Mouse (Mus musculus): ENCODE measurements at regions not wholly inside any gene's neighbourhood (a gene's known extent, or its start where the extent isn't known, plus 50 kb on each side); places are given as distances from the start of the nearest gene placed in this dataset.
A peak's percentile ranks its signal among the peaks of the same experiment; 100 is the strongest.

GRCm38 (mm10) chr15:67460384-67460783, 959.7 kb upstream of the Lrrc6 start:
- DNase-seq: peak; percentile 6

- peak; percentile 38 for DNase-seq
These were observed 933.6 kb upstream of the Lrrc6 start for GRCm38 (mm10) chr15:67434284-67434683.

GRCm38 (mm10) chr15:67423922-67424321, 923.2 kb upstream of the Lrrc6 start:
- DNase-seq: no peak

GRCm38 (mm10) chr15:67422277-67422953, 921.7 kb upstream of the Lrrc6 start:
- no peak for DNase-seq

- no peak for DNase-seq
These were observed 920.1 kb upstream of the Lrrc6 start for GRCm38 (mm10) chr15:67420776-67421175.

GRCm38 (mm10) chr15:67419733-67420132, 919.0 kb upstream of the Lrrc6 start:
- DNase-seq: no peak

GRCm38 (mm10) chr15:67417742-67418163, 917.0 kb upstream of the Lrrc6 start:
- no peak for DNase-seq

GRCm38 (mm10) chr15:67415840-67416239, 915.1 kb upstream of the Lrrc6 start:
- DNase-seq: no peak

GRCm38 (mm10) chr15:67414371-67414930, 913.7 kb upstream of the Lrrc6 start:
- DNase-seq: no peak

GRCm38 (mm10) chr15:67413581-67413980, 912.9 kb upstream of the Lrrc6 start:
- no peak for DNase-seq

- DNase-seq: no peak
These were observed 911.7 kb upstream of the Lrrc6 start for GRCm38 (mm10) chr15:67412394-67412793.

- DNase-seq: no peak
These were observed 910.9 kb upstream of the Lrrc6 start for GRCm38 (mm10) chr15:67411657-67412056.

- no peak for DNase-seq
These were observed 909.3 kb upstream of the Lrrc6 start for GRCm38 (mm10) chr15:67410012-67410411.

- DNase-seq: no peak
These were observed 908.3 kb upstream of the Lrrc6 start for GRCm38 (mm10) chr15:67408871-67409559.

GRCm38 (mm10) chr15:67407244-67407643, 906.5 kb upstream of the Lrrc6 start:
- DNase-seq: no peak

GRCm38 (mm10) chr15:67405523-67405922, 904.8 kb upstream of the Lrrc6 start:
- DNase-seq: no peak

GRCm38 (mm10) chr15:67405011-67405410, 904.3 kb upstream of the Lrrc6 start:
- DNase-seq: no peak

- no peak for DNase-seq
These were observed 901.6 kb upstream of the Lrrc6 start for GRCm38 (mm10) chr15:67402310-67402709.

GRCm38 (mm10) chr15:67397269-67397668, 896.6 kb upstream of the Lrrc6 start:
- DNase-seq: no peak

- DNase-seq: no peak
These were observed 894.4 kb upstream of the Lrrc6 start for GRCm38 (mm10) chr15:67395114-67395513.

- no peak for DNase-seq
These were observed 891.2 kb upstream of the Lrrc6 start for GRCm38 (mm10) chr15:67391918-67392317.

- DNase-seq: no peak
These were observed 887.8 kb upstream of the Lrrc6 start for GRCm38 (mm10) chr15:67388514-67388913.

- no peak for DNase-seq
These were observed 886.2 kb upstream of the Lrrc6 start for GRCm38 (mm10) chr15:67386896-67387295.

- no peak for DNase-seq
These were observed 872.9 kb upstream of the Lrrc6 start for GRCm38 (mm10) chr15:67373599-67373998.

All from liver (tissue).